Mouse (Mus musculus) intestine, embryonic 14.5 days (tissue): ENCODE results near the gene Tmem121. TPM values are rescaled to one million over a fixed set of nuclear protein-coding genes. Genes with fewer than 3 reads are reported as not detected.

ENCODE experiments used
- ATAC-seq: fragments of 200-750 bp; cut with Nextera tagmentation; replicated peaks from 2 replicates; pipeline ENCODE4 v1.8.0; 2017; ENCODE audit warnings: low read depth, moderate number of reproducible peaks, moderate TSS enrichment, moderate library complexity; ENCODE audit not compliant: low FRiP score, low TSS enrichment
- DNase-seq: peaks from one replicate; pipeline ENCODE4 v3.0.0-alpha.2; 2018; ENCODE audit warnings: low spot score
- H3K27ac ChIP-seq: fragments of 300-500 bp; sonication (generic); 2 replicates; pipeline ENCODE4 v1.5.1; 2014; ENCODE audit warnings: low read depth, mild to moderate bottlenecking, control low read depth
- H3K27me3 ChIP-seq: fragments of 300-500 bp; sonication (generic); replicated peaks from 2 replicates; pipeline ENCODE4 v1.6.1; 2014; ENCODE audit warnings: low read length, control low read depth; ENCODE audit not compliant: control insufficient read depth, insufficient read depth
- H3K36me3 ChIP-seq: fragments of 300-500 bp; sonication (generic); 2 replicates; pipeline ENCODE4 v1.6.1; 2014; ENCODE audit warnings: low read length, control low read depth; ENCODE audit not compliant: control insufficient read depth, insufficient read depth
- H3K4me1 ChIP-seq: fragments of 300-500 bp; sonication (generic); replicated peaks from 2 replicates; pipeline ENCODE4 v1.6.1; 2014; ENCODE audit warnings: low read length, control low read depth, mixed read lengths; ENCODE audit not compliant: control insufficient read depth, insufficient read depth
- H3K4me2 ChIP-seq: fragments of 300-500 bp; sonication (generic); 2 replicates; pipeline ENCODE4 v1.6.1; 2014; ENCODE audit warnings: low read length
- H3K4me3 ChIP-seq: fragments of 300-500 bp; sonication (generic); 2 replicates; pipeline ENCODE4 v1.5.1; 2014; ENCODE audit warnings: low read depth, low read length, control low read depth, mixed read lengths
- H3K9ac ChIP-seq: fragments of 300-500 bp; sonication (generic); 2 replicates; pipeline ENCODE4 v1.6.1; 2014; ENCODE audit warnings: mild to moderate bottlenecking, low read length
- H3K9me3 ChIP-seq: fragments of 300-500 bp; sonication (generic); 2 replicates; pipeline ENCODE4 v1.6.1; 2016; ENCODE audit warnings: low read length, control low read depth; ENCODE audit not compliant: control insufficient read depth
- WGBS: fragments of 180-500 bp; shearing (Covaris S2); extraction: QIAGEN DNeasy Blood & Tissue Kit; methylation state at CpG from one replicate; pipeline ENCODE4 v1.1.7; 2014; 5-methylcytosine and 5-hydroxymethylcytosine counted together
- polyA plus RNA-seq: library from polyadenylated mRNA; unstranded; fragments of >200 nt; fragmentation: Nextera tagmentation; extraction: Ambion mirVana; gene quantifications from 2 replicates; pipeline ENCODE4 v1.2.1, GENCODE M21; 2014

Tmem121 gene
- polyA plus RNA-seq, 1 experiment from 2014 or later, result 6.6 TPM

DNA sequence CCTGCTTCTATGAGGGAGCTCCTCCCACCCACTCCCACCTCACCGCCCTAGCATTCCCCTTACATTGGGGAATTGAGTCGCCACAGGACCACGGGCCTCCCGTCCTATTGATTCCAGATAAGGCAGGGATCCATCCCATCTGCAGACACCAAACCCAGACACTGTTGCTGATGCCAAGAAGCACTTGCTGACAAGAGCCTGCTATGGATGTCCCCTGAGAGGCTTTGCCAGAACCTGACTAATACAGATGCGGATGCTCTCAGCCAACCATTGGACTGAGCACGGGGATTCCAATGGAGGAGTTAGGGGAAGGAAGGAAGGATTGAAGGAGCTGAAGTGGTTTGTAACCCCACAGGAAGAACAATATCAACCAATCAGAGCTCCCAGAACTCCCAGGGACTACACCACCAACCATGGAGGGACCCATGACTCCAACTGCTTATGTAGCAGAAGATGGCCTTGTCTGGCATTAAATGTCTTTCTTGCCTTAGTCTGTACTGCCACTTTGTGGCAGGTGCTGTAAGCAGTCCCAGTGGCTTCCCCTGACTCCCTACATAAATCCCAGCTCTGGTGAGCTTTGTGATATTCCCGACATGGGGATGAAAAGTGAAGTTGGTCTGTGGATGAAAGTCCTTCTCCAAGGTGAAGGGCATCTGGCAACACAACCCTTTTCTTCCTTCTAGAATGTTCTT is 19.7 kb downstream of the Tmem121 start:
- H3K27me3 ChIP-seq, result no peaks in the 10 kb centered on the region
- ATAC-seq, result no peak
- no peak overlapping the region for H3K4me2 ChIP-seq
- H3K36me3 ChIP-seq, result no peaks in the 10 kb centered on the region
- WGBS, result 86% methylated on average over 7 of the region's 7 CpGs
- H3K9me3 ChIP-seq, result no peaks in the 10 kb centered on the region
- H3K4me3 ChIP-seq, result no peak overlapping the region
- no peak overlapping the region for H3K27ac ChIP-seq
- H3K9ac ChIP-seq, result no peak overlapping the region
- no peak for DNase-seq
- no peaks in the 10 kb centered on the region for H3K4me1 ChIP-seq

DNA sequence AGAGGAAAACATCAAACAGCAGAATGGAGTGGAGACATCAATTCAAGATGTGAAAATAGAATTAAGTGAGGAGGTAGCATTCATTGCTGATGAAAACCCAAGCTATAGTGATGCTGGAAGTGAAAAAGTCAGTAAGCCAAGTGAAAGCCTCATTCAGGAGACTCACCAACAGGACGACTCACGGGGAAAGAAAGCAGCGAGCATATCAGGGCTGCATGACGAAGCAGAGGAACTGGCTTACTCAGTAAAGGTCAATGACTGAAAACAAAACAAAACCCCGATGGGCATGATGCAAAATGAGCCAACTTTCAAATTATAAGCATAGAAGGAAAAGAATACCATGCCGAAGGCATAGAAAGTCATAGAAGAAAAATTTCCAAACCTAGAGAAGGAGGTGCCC is 22.0 kb downstream of the Tmem121 start:
- 80% methylated on average over 6 of the region's 6 CpGs for WGBS
- no peak overlapping the region for H3K9ac ChIP-seq
- H3K36me3 ChIP-seq, result no peaks in the 10 kb centered on the region
- H3K4me3 ChIP-seq, result no peak overlapping the region
- ATAC-seq (no peak), DNase-seq (no peak)
- no peaks in the 10 kb centered on the region for H3K9me3 ChIP-seq
- H3K27ac ChIP-seq, result no peak overlapping the region
- no peaks in the 10 kb centered on the region for H3K4me1 ChIP-seq
- H3K27me3 ChIP-seq, result no peaks in the 10 kb centered on the region
- no peak overlapping the region for H3K4me2 ChIP-seq

DNA sequence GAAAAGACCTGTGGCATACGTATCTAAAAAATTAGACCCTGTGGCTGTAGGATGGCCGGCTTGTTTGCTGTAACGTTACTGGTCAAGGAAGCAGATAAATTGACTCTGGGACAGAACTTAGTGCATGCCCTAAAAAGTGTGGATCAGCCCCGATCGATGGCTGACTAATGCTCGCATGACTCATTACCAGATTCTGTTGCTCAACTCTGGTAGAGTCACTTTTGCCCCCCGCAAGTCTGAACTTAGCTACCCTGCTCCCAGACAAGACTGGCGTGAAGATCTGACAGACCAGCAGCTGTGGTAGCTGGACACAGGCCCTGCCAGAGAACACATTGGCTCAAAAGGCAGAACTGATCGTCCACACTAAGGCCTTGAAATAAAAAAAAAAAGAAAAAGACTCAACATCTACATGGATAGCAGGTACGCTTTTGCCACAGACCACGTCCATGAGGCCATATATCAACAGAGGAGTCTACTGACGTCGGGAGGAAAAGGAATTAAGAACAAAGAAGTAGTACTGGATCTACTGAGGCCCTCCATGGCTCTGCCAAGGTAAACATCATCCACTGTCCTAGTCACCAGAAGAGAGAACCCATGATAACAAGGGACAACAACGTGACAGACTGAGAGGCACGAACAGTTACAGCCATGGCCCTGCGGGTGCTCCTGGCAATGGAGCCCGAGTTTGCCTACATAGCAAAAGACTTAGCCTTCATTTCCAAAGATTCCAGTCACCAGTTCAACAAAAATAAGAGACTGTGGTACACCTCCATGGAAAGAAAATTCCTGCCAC is 25.1 kb downstream of the Tmem121 start:
- no peaks in the 10 kb centered on the region for H3K9me3 ChIP-seq
- DNase-seq (no peak), ATAC-seq (no peak)
- H3K27ac ChIP-seq, result no peak overlapping the region
- H3K4me3 ChIP-seq, result no peak overlapping the region
- no peaks in the 10 kb centered on the region for H3K4me1 ChIP-seq
- no peak overlapping the region for H3K9ac ChIP-seq
- H3K4me2 ChIP-seq, result no peak overlapping the region
- no peaks in the 10 kb centered on the region for H3K36me3 ChIP-seq
- H3K27me3 ChIP-seq, result no peaks in the 10 kb centered on the region
- WGBS, result 85% methylated on average over 17 of the region's 17 CpGs

- H3K4me1 ChIP-seq, result no peaks in the 10 kb centered on the region
- no peaks in the 10 kb centered on the region for H3K27me3 ChIP-seq
- H3K4me2 ChIP-seq, result no peak overlapping the region
- DNase-seq (no peak), ATAC-seq (no peak)
- H3K36me3 ChIP-seq, result no peaks in the 10 kb centered on the region
- H3K27ac ChIP-seq, result no peak overlapping the region
- no peak overlapping the region for H3K9ac ChIP-seq
- H3K9me3 ChIP-seq, result no peaks in the 10 kb centered on the region
- WGBS, result 81% methylated on average over 5 of the region's 5 CpGs
- H3K4me3 ChIP-seq, result no peak overlapping the region
Measured at GRCm38 (mm10) chr12:113211772-113212171, 26.0 kb downstream of the Tmem121 start.

GRCm38 (mm10) chr12:113212326-113212924 is 26.7 kb downstream of the Tmem121 start:
- WGBS, result 89% methylated on average over 10 of the region's 10 CpGs
- no peak overlapping the region for H3K4me3 ChIP-seq
- H3K9me3 ChIP-seq, result no peaks in the 10 kb centered on the region
- no peaks in the 10 kb centered on the region for H3K36me3 ChIP-seq
- H3K27me3 ChIP-seq, result no peaks in the 10 kb centered on the region
- no peak overlapping the region for H3K4me2 ChIP-seq
- H3K27ac ChIP-seq, result no peak overlapping the region
- H3K9ac ChIP-seq, result no peak overlapping the region
- ATAC-seq (no peak), DNase-seq (no peak)
- no peaks in the 10 kb centered on the region for H3K4me1 ChIP-seq

DNA sequence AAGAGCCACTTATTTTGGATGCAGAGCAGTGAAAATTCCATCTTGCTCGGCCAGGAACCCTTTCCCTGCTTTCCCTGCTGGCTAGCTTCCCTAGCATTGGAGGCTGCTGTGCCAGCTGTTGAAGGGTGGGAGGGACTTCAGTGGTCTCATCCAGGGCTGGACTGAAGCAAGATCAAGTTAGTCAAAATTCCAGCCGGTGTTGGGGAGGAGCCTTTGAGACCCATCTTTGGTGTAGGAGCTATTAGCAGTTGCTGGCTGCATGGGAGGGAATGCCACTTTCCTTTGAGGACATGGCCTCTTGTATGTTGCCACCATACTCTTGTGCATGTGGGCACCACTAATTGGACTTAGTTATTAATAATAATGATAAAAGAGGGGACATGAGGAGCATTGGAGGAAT is 27.5 kb downstream of the Tmem121 start:
- Histone ChIP-seq H3K9ac (no peak overlapping the region), H3K4me2 (no peak overlapping the region), H3K4me1 (no peaks in the 10 kb centered on the region), H3K9me3 (no peaks in the 10 kb centered on the region), H3K36me3 (no peaks in the 10 kb centered on the region), H3K4me3 (no peak overlapping the region), H3K27me3 (no peaks in the 10 kb centered on the region), H3K27ac (no peak overlapping the region)
- no peak for DNase-seq
- WGBS, result 72% methylated on average over 2 of the region's 2 CpGs
- no peak for ATAC-seq

GRCm38 (mm10) chr12:113214072-113214808 is 28.5 kb downstream of the Tmem121 start:
- no peak overlapping the region for H3K4me2 ChIP-seq
- H3K27me3 ChIP-seq, result no peaks in the 10 kb centered on the region
- no peaks in the 10 kb centered on the region for H3K4me1 ChIP-seq
- no peaks in the 10 kb centered on the region for H3K9me3 ChIP-seq
- no peak overlapping the region for H3K27ac ChIP-seq
- no peaks in the 10 kb centered on the region for H3K36me3 ChIP-seq
- ATAC-seq, result no peak
- H3K9ac ChIP-seq, result no peak overlapping the region
- no peak overlapping the region for H3K4me3 ChIP-seq
- DNase-seq, result no peak
- WGBS, result 86% methylated on average over 25 of the region's 25 CpGs

- no peak for ATAC-seq
- H3K4me2 ChIP-seq, result no peak overlapping the region
- 84% methylated on average over 16 of the region's 16 CpGs for WGBS
- H3K9me3 ChIP-seq, result no peaks in the 10 kb centered on the region
- no peaks in the 10 kb centered on the region for H3K27me3 ChIP-seq
- H3K4me1 ChIP-seq, result no peaks in the 10 kb centered on the region
- no peak overlapping the region for H3K9ac ChIP-seq
- no peak for DNase-seq
- no peak overlapping the region for H3K4me3 ChIP-seq
- no peaks in the 10 kb centered on the region for H3K36me3 ChIP-seq
- no peak overlapping the region for H3K27ac ChIP-seq
Measured at GRCm38 (mm10) chr12:113214972-113215666, 29.4 kb downstream of the Tmem121 start.
